Mouse (Mus musculus): ENCODE measurements around the gene Nckap5.

GRCm38 (mm10) chr1:126765506-126766170, 65.0 kb downstream of the Nckap5 start:
- no peak for TF ChIP-seq CTCF (IDR thresholded peaks at IDR 0.05; ENCODE audit: low read depth)
- TF ChIP-seq EP300 (IDR thresholded peaks at IDR 0.05; ENCODE audit: low read depth) = no peak

Measured in liver, postnatal 0 days (tissue).